Mouse (Mus musculus) kidney, postnatal 0 days (tissue): ENCODE measurements around the gene Neu2. TPM values are rescaled to one million over a fixed set of nuclear protein-coding genes. Genes with fewer than 3 reads are reported as not detected.

Source experiments
- ATAC-seq: fragments of 200-750 bp; cut with Nextera tagmentation; replicated peaks from 2 replicates; pipeline ENCODE4 v1.8.0; 2017; ENCODE audit warnings: low read depth, moderate number of reproducible peaks, moderate TSS enrichment, moderate library complexity; ENCODE audit not compliant: low FRiP score
- DNase-seq: peaks from one replicate; pipeline ENCODE4 v3.0.0-alpha.2; 2016; ENCODE audit warnings: low spot score
- H3K27ac ChIP-seq: fragments of 300-500 bp; sonication (generic); 2 replicates; pipeline ENCODE4 v1.5.1; 2014; ENCODE audit warnings: mild to moderate bottlenecking
- H3K27me3 ChIP-seq: fragments of 300-500 bp; sonication (generic); 2 replicates; pipeline ENCODE4 v1.6.1; 2014; ENCODE audit warnings: low read length, mixed read lengths; ENCODE audit not compliant: insufficient read depth
- H3K36me3 ChIP-seq: fragments of 300-500 bp; sonication (generic); 2 replicates; pipeline ENCODE4 v1.6.1; 2014; ENCODE audit warnings: low read length, mixed read lengths; ENCODE audit not compliant: insufficient read depth
- H3K4me1 ChIP-seq: fragments of 300-500 bp; sonication (generic); replicated peaks from 2 replicates; pipeline ENCODE4 v1.6.1; 2014; ENCODE audit warnings: antibody characterized with exemption, low read length, mixed read lengths; ENCODE audit not compliant: insufficient read depth
- H3K4me2 ChIP-seq: fragments of 300-500 bp; sonication (generic); 2 replicates; pipeline ENCODE4 v1.6.1; 2014; ENCODE audit warnings: mild to moderate bottlenecking, low read length, moderate library complexity, mixed read lengths
- H3K4me3 ChIP-seq: fragments of 300-500 bp; sonication (generic); replicated peaks from 2 replicates; pipeline ENCODE4 v1.5.1; 2014; ENCODE audit warnings: low read depth, low read length
- H3K9ac ChIP-seq: fragments of 300-500 bp; sonication (generic); 2 replicates; pipeline ENCODE4 v1.6.1; 2014; ENCODE audit warnings: low read depth, low read length
- H3K9me3 ChIP-seq: fragments of 300-500 bp; sonication (generic); replicated peaks from 2 replicates; pipeline ENCODE4 v1.6.1; 2016; ENCODE audit warnings: low read length, inconsistent platforms, mixed read lengths
- CTCF ChIP-seq: IDR thresholded peaks from 2 replicates; pipeline ENCODE4 v1.5.1; 2016; ENCODE audit warnings: antibody characterized with exemption, low read depth, mild to moderate bottlenecking, moderate library complexity
- WGBS: fragments of 180-500 bp; shearing (Covaris S2); extraction: QIAGEN DNeasy Blood & Tissue Kit; methylation state at CpG from one replicate; pipeline ENCODE4 v1.1.7; 2014; 5-methylcytosine and 5-hydroxymethylcytosine counted together
- polyA plus RNA-seq: library from polyadenylated mRNA; unstranded; fragments of >200 nt; fragmentation: Nextera tagmentation; extraction: Ambion mirVana; gene quantifications from 2 replicates; pipeline ENCODE4 v1.2.1, GENCODE M21; 2015

The Neu2 gene
- polyA plus RNA-seq, 1 experiment from 2014 or later, result 3.0 TPM

GRCm38 (mm10) chr1:87645748-87646147 lies 136.1 kb downstream of the Neu2 start:
- H3K4me3 ChIP-seq, result no peak overlapping the region
- H3K27me3 ChIP-seq, result no peaks in the 10 kb centered on the region
- H3K36me3 ChIP-seq, result no peaks in the 10 kb centered on the region
- no peak for TF ChIP-seq CTCF
- H3K9me3 ChIP-seq, result no peaks in the 10 kb centered on the region
- H3K4me1 ChIP-seq, result no peaks in the 10 kb centered on the region
- DNase-seq (no peak), ATAC-seq (no peak)
- no peak overlapping the region for H3K9ac ChIP-seq
- H3K4me2 ChIP-seq, result no peak overlapping the region
- H3K27ac ChIP-seq, result no peak overlapping the region
- 67% methylated on average over 6 of the region's 6 CpGs for WGBS

Other genes starting within 250 kb of the Neu2 start
- gene Efhd1, start 245.5 kb upstream of the Neu2 start, polyA plus RNA-seq, result 40.4 and 42.5 TPM in 2 replicates
- gene Gigyf2, start 182.9 kb upstream of the Neu2 start, polyA plus RNA-seq, result 44.1 and 50.6 TPM in 2 replicates
- 1.6 and 2.2 TPM in 2 replicates for gene Kcnj13, start 115.2 kb upstream of the Neu2 start, polyA plus RNA-seq
- not detected in 2 replicates for gene Snorc, start 39.6 kb upstream of the Neu2 start, polyA plus RNA-seq
- 4.3 and 4.4 TPM in 2 replicates for gene Ngef, start 64.0 kb downstream of the Neu2 start, polyA plus RNA-seq
- gene Inpp5d, start 110.4 kb downstream of the Neu2 start, polyA plus RNA-seq, result 4.0 and 6.6 TPM in 2 replicates
- gene Atg16l1, start 246.0 kb downstream of the Neu2 start, polyA plus RNA-seq, result 20.8 and 21.9 TPM in 2 replicates